Mouse (Mus musculus) bone marrow macrophage, adult 2 months (primary cell): Measurements from ENCODE around the gene Fcrl6. TPM values are rescaled to one million over a fixed set of nuclear protein-coding genes. Genes with fewer than 3 reads are reported as not detected.

ENCODE experiments used
- H3K27ac ChIP-seq: 2 replicates; pipeline ENCODE4 v1.5.1; 2012; ENCODE audit warnings: low read depth, low read length; ENCODE audit not compliant: insufficient read depth
- H3K4me1 ChIP-seq: 2 replicates; pipeline ENCODE4 v1.6.1; 2012; ENCODE audit warnings: low read length; ENCODE audit not compliant: control insufficient read depth, insufficient read depth
- H3K4me3 ChIP-seq: 2 replicates; pipeline ENCODE4 v1.5.1; 2012; ENCODE audit warnings: mild to moderate bottlenecking, low read length, moderate library complexity; ENCODE audit not compliant: insufficient read depth
- CTCF ChIP-seq: IDR thresholded peaks from 2 replicates; pipeline ENCODE4 v1.5.1; 2012; ENCODE audit warnings: low read depth, mild to moderate bottlenecking, low read length, moderate library complexity
- POLR2A ChIP-seq: IDR thresholded peaks from 2 replicates; pipeline ENCODE4 v1.6.1; 2012; ENCODE audit warnings: mild to moderate bottlenecking, low read depth, low read length, borderline replicate concordance
- polyA plus RNA-seq: library from polyadenylated mRNA; stranded (reverse); fragments of >200 nt; gene quantifications from 2 replicates; pipeline ENCODE4 v1.2.4, GENCODE M21; 2012; ENCODE audit not compliant: missing spikeins, insufficient read depth, insufficient read length

The Fcrl6 gene
- polyA plus RNA-seq, 1 experiment, result not detected

- no peak overlapping the region for H3K27ac ChIP-seq
- H3K4me1 ChIP-seq, result no peaks in the 10 kb centered on the region
- no peak overlapping the region for H3K4me3 ChIP-seq
- TF ChIP-seq CTCF (no peak), POLR2A (no peak)
Measured at GRCm38 (mm10) chr1:172615412-172615811, 13.1 kb upstream of the Fcrl6 start.

GRCm38 (mm10) chr1:172614654-172615053 lies 12.3 kb upstream of the Fcrl6 start:
- no peak overlapping the region for H3K4me3 ChIP-seq

GRCm38 (mm10) chr1:172612745-172613144 lies 10.4 kb upstream of the Fcrl6 start:
- no peaks in the 10 kb centered on the region for H3K4me1 ChIP-seq
- H3K4me3 ChIP-seq, result no peak overlapping the region
- H3K27ac ChIP-seq, result no peak overlapping the region
- TF ChIP-seq CTCF, result peak; percentile 16; the same call in 1 of the 2 replicates
- TF ChIP-seq POLR2A, result no peak

More at GRCm38 (mm10) chr1:172614654-172615053, 12.3 kb upstream of the Fcrl6 start:
- Histone ChIP-seq H3K27ac (no peak overlapping the region), H3K4me1 (no peaks in the 10 kb centered on the region)
- TF ChIP-seq CTCF, result no peak

GRCm38 (mm10) chr1:172611304-172611703 lies 9.0 kb upstream of the Fcrl6 start:
- TF ChIP-seq POLR2A, result no peak
- no peak for TF ChIP-seq CTCF
- H3K4me3 ChIP-seq, result no peak overlapping the region

GRCm38 (mm10) chr1:172594495-172594894 lies 7.9 kb downstream of the Fcrl6 start:
- TF ChIP-seq CTCF (peak; percentile 56), POLR2A (no peak)

More at GRCm38 (mm10) chr1:172611304-172611703, 9.0 kb upstream of the Fcrl6 start:
- H3K4me1 ChIP-seq, result no peaks in the 10 kb centered on the region
- no peak overlapping the region for H3K27ac ChIP-seq

GRCm38 (mm10) chr1:172593956-172594355 lies 8.4 kb downstream of the Fcrl6 start:
- no peak for TF ChIP-seq POLR2A
- TF ChIP-seq CTCF, result no peak
- Histone ChIP-seq H3K27ac (no peak overlapping the region), H3K4me3 (no peak overlapping the region)

More at GRCm38 (mm10) chr1:172594495-172594894, 7.9 kb downstream of the Fcrl6 start:
- H3K4me3 ChIP-seq, result no peak overlapping the region
- H3K4me1 ChIP-seq, result peaks cover 18% of the 10 kb centered on the region
- no peak overlapping the region for H3K27ac ChIP-seq

GRCm38 (mm10) chr1:172593321-172593720 lies 9.0 kb downstream of the Fcrl6 start:
- TF ChIP-seq CTCF (no peak), POLR2A (no peak)
- Histone ChIP-seq H3K27ac (no peak overlapping the region), H3K4me1 (peaks cover 27% of the 10 kb centered on the region), H3K4me3 (no peak overlapping the region)

More at GRCm38 (mm10) chr1:172593956-172594355, 8.4 kb downstream of the Fcrl6 start:
- peaks cover 22% of the 10 kb centered on the region for H3K4me1 ChIP-seq

- peak within 1 kb of the TSS; percentile 12; the same call in 1 of the 2 replicates for H3K27ac ChIP-seq
- peaks cover 37% of the 10 kb centered on the region for H3K4me1 ChIP-seq
- H3K4me3 ChIP-seq, result no peak within 1 kb of the TSS
- TF ChIP-seq POLR2A (no peak), CTCF (no peak)
Measured at GRCm38 (mm10) chr1:172590385-172590784, 12.0 kb downstream of the Fcrl6 start, which contains the start of gene Slamf8. TSS of gene Slamf8 (minus strand) at chr1:172590568.

GRCm38 (mm10) chr1:172585612-172586567 lies 16.5 kb downstream of the Fcrl6 start:
- TF ChIP-seq POLR2A (no peak), CTCF (no peak)
- Histone ChIP-seq H3K4me1 (peaks cover 31% of the 10 kb centered on the region), H3K4me3 (no peak overlapping the region), H3K27ac (no peak overlapping the region)

- Histone ChIP-seq H3K4me1 (peaks cover 24% of the 10 kb centered on the region), H3K27ac (no peak overlapping the region), H3K4me3 (no peak overlapping the region)
- TF ChIP-seq CTCF (no peak), POLR2A (no peak)
Measured at GRCm38 (mm10) chr1:172585026-172585425, 17.3 kb downstream of the Fcrl6 start.
